Mouse (Mus musculus): ENCODE results near the gene Tmem189.
A peak's percentile ranks its signal among the peaks of the same experiment; 100 is the strongest.

Tmem189 gene

GRCm38 (mm10) chr2:167689501-167690218, at the start of gene Tmem189:
Gene Tmem189, minus strand, starts transcription at chr2:167689822.
- no peak for DNase-seq (ENCODE audit: low read depth, low spot score)

- DNase-seq (ENCODE audit: low read depth, low spot score), result no peak
Observed at GRCm38 (mm10) chr2:167739030-167739429, 49.4 kb upstream of the Tmem189 start.

GRCm38 (mm10) chr2:167734861-167735260, 45.2 kb upstream of the Tmem189 start:
- no peak for DNase-seq (ENCODE audit: low read depth, low spot score)

- DNase-seq (ENCODE audit: low read depth, low spot score), result no peak
Observed at GRCm38 (mm10) chr2:167731149-167731548, 41.5 kb upstream of the Tmem189 start.

- no peak for DNase-seq (ENCODE audit: low read depth, low spot score)
Observed at GRCm38 (mm10) chr2:167730036-167730435, 40.4 kb upstream of the Tmem189 start.

GRCm38 (mm10) chr2:167727161-167727560, 37.5 kb upstream of the Tmem189 start:
- peak; percentile 26 for DNase-seq (ENCODE audit: low read depth, low spot score)

- no peak for DNase-seq (ENCODE audit: low read depth, low spot score)
Observed at GRCm38 (mm10) chr2:167725879-167726278, 36.3 kb upstream of the Tmem189 start.

GRCm38 (mm10) chr2:167723589-167724206, 34.1 kb upstream of the Tmem189 start:
- no peak for DNase-seq (ENCODE audit: low read depth, low spot score)

- DNase-seq (ENCODE audit: low read depth, low spot score), result no peak
Observed at GRCm38 (mm10) chr2:167722538-167722937, 32.9 kb upstream of the Tmem189 start.

- DNase-seq (ENCODE audit: low read depth, low spot score), result no peak
Observed at GRCm38 (mm10) chr2:167721159-167721882, 31.7 kb upstream of the Tmem189 start.

- DNase-seq (ENCODE audit: low read depth, low spot score), result no peak
Observed at GRCm38 (mm10) chr2:167719520-167719919, 29.9 kb upstream of the Tmem189 start.

- DNase-seq (ENCODE audit: low read depth, low spot score), result no peak
Observed at GRCm38 (mm10) chr2:167717208-167717607, 27.6 kb upstream of the Tmem189 start.

GRCm38 (mm10) chr2:167715008-167715407, 25.4 kb upstream of the Tmem189 start:
- DNase-seq (ENCODE audit: low read depth, low spot score), result no peak

- no peak for DNase-seq (ENCODE audit: low read depth, low spot score)
Observed at GRCm38 (mm10) chr2:167714298-167714697, 24.7 kb upstream of the Tmem189 start.

GRCm38 (mm10) chr2:167712872-167713821, 23.5 kb upstream of the Tmem189 start:
- DNase-seq (ENCODE audit: low read depth, low spot score), result no peak

GRCm38 (mm10) chr2:167710574-167710973, 21.0 kb upstream of the Tmem189 start:
- no peak for DNase-seq (ENCODE audit: low read depth, low spot score)

- DNase-seq (ENCODE audit: low read depth, low spot score), result no peak
Observed at GRCm38 (mm10) chr2:167709969-167710368, 20.3 kb upstream of the Tmem189 start.

- no peak for DNase-seq (ENCODE audit: low read depth, low spot score)
Observed at GRCm38 (mm10) chr2:167708373-167708772, 18.8 kb upstream of the Tmem189 start.

GRCm38 (mm10) chr2:167706183-167706939, 16.7 kb upstream of the Tmem189 start:
- no peak for DNase-seq (ENCODE audit: low read depth, low spot score)

- no peak for DNase-seq (ENCODE audit: low read depth, low spot score)
Observed at GRCm38 (mm10) chr2:167704409-167704808, 14.8 kb upstream of the Tmem189 start.

- DNase-seq (ENCODE audit: low read depth, low spot score), result no peak
Observed at GRCm38 (mm10) chr2:167702126-167702525, 12.5 kb upstream of the Tmem189 start.
